Mouse (Mus musculus) lung, postnatal 25 days (tissue): ENCODE results near the gene Adamts4.
A peak's percentile ranks its signal among the peaks of the same experiment; 100 is the strongest.
"Not testable (repeated sequence)": the region's sequence is repeated elsewhere in the genome, so short reads cannot be mapped to it uniquely, and the experiment has no call there.

Experiments
- DNase-seq: peaks from one replicate; pipeline ENCODE4 v3.0.0; 2022; ENCODE audit warnings: low spot score

Adamts4 gene

DNA sequence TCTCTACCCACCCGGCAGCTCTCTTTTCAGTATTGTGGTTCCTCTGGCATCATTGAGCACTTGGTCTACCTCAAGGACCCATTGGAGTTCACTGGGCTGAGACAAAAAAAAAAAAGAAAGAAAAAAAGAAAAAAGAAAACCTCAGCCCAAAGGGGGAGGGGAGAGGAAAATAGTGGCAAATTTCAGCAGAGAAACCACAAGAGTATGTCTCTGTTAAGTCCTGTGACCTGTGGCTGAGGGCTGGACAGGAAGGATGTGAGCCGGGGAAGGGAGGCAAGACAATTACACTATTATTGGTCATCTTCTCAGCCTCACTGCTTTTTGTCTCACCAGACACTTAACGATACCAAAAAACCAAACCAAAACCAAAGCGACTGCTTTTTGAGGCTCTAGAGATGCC lies 18.4 kb upstream of the Adamts4 start:
- no peak for DNase-seq

DNA sequence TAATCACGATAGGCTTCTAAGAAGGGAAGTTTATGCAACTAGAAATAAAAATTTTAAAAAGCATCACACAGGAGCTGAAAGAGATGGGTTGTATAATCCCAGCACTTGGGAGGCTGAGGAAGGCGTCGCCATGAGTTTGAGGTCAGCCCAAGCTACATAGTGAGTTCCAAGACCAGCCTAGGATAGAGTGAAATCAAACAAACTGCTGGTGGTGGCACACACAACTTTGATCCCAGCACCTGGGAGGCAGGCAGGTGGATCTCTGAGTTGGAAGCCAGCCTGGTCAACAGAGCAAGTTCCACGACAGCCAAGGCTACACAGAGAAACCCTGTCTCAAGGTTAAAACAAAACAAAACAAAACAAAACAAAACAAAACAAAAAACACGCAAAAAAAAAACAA lies 17.9 kb upstream of the Adamts4 start:
- DNase-seq, result no peak

DNA sequence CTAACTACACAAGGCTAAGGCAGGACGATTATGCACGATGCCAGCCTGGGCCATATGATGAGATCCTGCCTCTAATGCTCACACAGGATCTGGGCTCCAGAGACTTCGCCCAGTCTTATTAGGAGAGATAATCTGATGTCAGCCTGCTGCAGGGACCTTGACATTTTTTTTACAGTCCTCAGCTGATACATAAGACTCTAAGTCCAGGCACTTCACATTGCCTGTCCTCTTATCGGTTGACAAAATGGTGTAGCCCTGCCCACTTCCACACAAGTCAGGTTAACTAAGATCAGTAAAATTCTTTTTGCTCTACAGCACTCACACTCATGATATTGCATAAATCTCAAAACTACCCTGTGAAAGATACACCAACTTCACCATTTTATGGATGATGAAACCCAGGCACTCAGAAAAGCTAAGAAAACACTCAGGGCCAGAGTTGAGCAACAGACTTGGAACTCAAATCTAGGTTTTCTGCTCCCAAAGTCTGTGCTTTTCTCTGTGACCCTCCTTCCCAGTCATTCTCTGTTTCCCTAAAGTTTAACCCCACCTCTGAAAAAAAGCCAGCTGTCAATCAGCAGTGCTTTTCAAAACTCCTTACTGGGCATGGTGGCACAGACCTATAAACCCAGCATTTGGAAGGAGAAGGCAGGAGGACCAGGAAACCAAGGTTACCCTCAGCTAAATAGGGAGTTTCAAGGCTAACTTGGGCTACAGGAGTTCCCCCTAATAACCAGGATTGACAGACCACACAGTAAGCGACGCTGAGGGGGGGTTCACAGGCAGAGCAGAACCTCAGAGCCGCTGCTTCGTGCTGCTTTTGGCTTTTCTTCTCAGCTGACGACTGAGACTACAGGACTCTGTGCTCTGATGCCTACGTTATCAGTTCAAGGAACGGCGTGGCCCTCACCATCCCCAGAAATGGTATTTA lies 17.2 kb upstream of the Adamts4 start:
- DNase-seq, result peak; percentile 72

DNA sequence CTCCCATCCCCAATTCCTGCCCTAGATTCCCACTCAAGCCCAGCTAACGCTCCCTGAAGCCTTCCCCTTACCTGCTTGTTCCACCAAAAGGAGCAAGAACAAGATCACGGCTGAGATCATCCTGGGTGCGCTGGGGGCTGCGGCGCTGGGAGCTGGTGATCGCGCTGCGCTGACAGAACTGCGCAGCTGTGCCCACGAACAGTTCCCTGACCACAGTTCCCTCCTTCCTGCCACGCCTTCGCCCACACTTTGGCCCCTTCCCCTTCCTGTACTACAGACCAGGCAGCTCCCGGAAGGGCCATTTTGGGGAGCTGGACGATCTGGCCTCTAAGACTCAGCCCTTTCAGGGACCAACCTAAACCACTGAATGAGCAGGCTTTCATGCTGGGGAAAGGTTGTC lies 16.1 kb upstream of the Adamts4 start, which contains the start of gene Fcer1g:
Gene Fcer1g (minus strand): TSS at position 240 of the 400 bp plus-strand sequence.
- DNase-seq, result peak; percentile 51

DNA sequence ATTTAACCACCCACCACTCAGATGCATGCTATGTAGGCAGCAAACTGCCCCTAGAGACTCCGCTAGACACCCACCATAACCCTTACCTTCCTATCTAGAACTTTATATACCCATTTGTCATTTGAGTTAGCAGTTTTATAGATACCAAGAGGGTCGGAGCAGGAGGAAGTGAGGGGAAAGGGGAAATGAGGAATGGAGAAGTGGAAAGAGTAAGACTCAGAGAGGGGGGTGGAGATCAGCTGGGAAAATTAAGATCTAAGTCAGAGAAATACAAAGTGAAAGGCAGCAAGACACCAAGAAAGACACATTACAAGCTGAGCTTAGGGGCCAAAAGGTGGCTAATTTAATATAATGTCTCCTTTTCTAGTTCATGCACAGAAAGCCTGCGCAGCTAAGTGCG lies 15.7 kb upstream of the Adamts4 start:
- no peak for DNase-seq

DNA sequence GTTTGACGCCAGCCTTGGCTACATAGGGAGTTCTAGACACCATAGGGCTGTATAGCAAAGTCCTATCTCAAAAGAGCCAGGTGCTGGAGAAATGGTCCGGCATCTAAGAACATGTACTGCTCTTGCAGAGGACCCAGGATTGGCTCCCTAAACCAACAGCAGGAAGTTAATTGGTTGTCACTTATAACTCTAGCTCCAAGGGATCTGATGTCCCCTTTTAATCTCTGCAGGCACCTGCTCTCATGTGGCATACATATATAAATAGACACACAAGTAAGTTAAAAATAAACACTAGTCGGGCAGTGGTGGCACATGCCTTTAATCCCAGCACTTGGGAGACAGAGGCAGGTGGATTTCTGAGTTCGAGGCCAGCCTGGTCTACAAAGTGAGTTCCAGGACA lies 14.4 kb upstream of the Adamts4 start:
- DNase-seq, result no peak

DNA sequence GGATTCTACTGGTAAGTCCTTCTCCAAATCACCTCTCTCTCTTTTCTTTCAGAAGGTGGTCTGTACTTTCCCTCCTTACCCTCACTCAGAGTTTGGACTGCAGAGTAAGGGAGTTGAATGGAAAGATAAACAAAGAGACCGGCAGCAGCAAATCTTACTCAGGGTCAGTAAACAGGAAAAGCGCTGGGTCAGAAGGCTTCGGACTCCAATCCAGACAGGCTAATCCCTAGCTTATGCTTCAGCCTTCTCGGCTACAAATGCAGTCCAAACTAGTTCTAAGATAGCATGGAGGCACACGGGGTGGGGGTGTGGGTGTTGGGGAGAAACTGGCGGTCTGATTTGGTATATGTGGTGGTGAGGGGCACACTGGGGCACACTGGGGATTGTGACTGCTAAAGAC lies 12.8 kb upstream of the Adamts4 start:
- no peak for DNase-seq

DNA sequence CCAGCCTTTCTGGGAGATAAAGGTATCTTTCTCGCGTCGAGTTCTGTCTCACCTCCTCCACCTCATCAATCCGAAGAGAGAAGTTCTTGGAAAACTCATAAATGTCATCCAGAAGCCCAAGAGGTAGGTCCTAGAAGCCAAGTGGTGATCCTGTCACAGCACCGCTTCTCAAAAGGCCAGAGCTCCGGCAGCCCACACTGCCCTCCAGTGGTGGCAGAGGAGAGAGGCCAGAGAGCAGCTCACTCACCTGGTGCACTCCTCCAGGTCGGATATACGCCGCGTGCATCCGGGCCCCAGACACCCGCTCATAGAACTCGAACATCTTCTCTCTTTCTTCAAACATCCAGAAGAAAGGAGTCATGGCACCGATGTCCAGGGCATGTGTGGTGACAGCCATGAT lies 11.8 kb upstream of the Adamts4 start:
- peak; percentile 67 for DNase-seq

DNA sequence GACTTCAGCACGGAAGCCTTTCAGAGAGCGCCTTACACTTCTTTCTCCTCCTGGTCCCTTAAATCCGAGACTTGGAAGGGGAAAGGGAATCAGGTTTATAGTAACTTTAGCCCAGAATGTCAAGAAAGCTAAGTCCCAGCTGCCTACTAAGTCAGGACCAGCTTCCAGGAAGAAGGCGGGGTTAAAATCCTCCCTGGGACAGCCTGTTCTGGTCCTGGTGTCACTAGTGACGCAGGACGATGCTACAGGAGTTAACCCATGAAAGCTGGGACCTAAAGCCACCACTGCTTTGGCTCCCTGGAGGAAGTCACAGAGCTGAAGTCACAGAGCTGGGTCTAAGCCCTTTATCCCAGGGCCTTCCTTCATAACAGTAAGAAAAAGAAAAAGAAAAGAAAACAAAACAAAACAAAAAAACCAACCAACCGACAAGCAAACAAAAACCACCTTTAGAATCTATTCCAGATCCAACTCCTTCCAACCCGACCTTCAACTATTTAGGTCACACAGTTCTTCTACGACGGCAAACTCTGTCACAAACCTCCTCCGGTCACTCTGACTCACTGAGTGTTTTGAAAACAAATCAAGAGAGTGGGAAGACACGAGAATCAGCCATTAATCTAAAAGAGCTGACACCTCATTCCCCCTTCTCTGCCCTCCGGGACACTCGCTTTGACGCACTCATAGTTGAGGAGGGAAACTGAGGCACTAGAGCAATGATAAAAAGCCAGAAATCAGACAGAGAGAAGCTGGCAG lies 10.1 kb upstream of the Adamts4 start:
- peak; percentile 60 for DNase-seq

DNA sequence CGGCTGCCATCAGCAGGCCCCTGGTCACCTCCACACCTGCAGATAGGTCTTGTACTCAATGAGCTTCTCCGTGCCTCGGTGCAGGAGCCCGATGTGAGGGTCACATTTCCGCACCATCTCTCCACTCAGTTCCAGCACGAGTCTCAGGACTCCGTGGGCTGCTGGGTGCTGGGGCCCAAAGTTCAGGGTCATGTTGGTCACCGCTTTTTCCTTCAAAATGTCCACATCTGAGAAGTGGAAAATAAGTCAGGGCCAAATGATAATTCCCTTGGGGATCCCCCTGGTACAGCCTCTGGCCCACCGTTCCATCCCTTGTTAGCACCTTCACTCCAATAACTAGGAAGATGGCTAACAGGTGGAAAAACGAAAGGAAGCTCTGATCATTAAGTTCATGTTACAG lies 9.3 kb upstream of the Adamts4 start:
- no peak for DNase-seq

DNA sequence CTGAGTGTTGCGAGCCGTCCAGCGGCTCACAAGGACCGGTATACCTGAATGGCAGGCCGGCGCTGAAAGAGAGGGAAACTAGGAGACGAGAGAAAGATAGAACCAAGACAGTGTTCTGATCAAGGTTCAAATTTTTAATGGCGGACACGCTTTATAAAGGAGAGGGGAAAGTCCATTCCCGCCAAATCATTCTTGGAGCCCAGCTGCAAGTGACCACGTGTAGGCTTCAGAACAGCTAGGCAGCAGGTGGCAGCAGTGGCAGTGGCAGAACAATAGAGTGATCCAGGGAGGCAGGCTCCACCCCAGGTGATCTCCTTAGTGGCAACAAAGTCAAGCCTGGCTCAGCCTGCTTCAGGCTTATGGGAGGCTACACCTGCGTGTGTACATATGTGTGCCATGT lies 8.3 kb upstream of the Adamts4 start:
- not testable (repeated sequence) for DNase-seq

DNA sequence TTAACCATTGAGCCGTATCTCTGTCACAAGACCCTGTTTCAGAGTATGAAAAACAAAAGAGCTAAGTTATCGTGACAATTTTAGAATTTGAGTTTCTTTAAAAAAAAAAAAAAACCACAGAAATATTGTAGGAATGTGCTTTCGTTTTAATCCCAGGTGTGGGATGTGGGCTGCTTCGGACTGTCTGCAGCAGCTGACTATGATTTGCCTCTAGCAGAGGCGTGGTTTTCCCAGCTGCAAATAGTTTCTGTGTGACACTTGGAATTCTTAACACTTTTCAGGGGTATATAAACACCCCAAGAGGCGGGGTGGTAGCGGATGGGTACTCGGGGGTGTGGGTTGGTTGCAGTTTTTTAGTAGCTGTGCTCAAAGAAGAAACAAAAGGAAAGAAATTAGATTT lies 4.9 kb upstream of the Adamts4 start:
- no peak for DNase-seq

DNA sequence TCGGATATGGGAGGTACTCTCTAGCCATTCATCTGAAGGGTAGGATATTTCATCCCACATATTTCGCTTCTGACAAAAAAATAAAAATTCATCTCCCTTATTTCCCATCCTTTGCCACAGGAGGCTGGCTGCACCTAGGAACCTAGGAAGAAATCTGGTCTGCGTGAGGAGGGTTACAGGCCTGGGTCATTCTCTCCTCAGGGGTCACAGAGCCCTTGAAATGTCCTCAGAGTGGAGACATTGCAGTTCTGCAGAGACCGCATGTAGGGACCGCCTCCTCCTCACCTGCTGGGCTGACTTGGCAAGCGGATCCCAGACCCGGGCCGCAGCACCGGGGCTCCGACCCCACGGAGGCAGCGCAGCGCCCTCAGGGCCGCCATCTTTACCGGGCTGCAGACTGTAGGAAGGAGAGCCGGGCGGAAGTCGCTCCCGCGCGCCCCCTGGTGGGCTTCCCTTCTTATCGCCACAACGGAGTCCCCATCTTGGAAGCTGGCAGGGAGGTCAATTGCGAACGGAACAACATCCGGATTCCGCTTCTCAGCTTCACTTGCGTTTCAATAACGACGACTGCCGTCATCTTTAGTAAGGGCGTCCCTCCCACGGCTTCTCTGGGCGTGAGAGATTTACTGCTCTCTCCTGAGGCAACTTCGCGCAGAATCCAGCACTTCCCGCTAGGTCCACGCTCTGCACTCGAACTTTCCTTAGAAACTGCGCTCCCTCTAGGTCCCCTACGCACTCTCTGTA lies 3.3 kb upstream of the Adamts4 start:
- DNase-seq, result peak; percentile 99

DNA sequence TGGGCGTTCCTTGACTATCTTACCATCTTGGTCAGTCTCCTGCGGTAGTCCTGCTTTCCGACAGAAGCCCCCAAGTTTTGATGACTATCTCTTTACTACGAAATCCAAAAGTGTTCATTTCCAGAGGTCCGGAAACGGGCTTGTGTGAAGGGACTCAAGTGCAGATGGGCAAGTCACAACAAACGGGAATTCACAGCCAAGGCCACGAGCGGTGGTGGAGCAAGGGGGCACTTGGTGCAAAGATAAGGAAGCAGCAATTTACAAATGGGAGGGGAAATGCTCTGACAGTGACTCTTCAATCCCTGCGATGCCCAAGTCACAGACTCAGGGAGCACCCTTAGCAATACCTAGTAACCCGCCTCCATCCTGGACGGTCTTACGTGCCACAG lies 2.8 kb upstream of the Adamts4 start:
- DNase-seq, result no peak

DNA sequence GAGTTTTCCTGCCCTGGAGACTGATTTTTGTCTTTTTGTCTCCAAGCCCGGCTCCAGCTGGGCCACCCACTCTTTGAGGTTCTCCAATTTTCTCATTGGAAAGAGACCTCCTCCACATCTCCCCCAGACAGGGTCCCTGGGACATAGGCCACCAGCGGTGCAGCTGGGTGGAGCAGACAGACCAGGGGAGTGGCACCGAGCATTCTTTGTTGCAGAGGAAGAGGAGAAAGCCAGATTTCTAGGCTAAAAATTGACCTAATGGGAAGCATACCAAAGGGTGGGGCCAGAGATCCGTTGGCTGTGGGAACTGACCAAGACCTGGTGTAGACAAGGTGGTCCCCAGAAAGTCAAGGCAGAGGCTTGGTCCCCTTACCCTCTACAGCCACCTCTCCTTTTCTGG lies 2.3 kb upstream of the Adamts4 start:
- no peak for DNase-seq

DNA sequence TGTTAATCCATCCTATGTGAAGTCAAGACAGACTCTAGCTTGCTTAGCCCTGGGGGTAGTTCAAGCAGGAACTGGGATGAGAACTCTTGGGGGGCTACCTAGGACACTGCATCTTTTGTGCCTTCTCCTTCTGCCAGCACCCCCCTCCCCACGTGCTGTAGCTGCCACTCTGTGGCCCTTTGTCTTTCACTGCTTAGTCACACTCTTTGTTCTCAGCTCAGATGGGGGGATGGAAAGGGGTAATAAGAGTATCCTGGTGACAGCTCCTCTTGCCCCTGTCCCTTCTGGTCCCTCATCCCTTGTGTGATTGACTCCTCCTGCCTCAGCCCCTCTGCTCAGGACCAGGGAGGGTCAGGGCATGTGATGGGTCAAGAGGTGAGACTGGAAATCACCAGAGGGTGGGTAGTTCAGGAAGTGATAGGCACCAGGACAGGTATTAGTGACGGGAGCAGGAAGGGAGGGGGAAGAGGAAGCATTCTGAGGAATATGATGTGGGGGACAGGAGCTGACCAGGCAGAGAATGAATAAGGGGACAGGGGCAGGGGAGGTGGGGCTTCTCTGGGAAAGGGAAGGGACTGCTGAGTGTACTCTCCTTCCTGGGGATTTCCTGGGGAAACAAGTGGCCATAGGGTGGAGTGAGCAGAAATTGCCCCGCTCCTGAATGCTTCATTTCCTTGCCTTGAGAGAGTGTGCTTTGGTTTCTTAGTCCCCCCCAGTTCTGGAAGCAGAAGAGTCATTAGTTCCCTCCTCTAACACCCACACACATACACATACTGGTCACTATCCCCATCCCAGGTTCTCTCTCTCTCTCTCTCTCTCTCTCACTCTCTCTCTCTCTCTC lies 1.6 kb upstream of the Adamts4 start:
- no peak for DNase-seq

DNA sequence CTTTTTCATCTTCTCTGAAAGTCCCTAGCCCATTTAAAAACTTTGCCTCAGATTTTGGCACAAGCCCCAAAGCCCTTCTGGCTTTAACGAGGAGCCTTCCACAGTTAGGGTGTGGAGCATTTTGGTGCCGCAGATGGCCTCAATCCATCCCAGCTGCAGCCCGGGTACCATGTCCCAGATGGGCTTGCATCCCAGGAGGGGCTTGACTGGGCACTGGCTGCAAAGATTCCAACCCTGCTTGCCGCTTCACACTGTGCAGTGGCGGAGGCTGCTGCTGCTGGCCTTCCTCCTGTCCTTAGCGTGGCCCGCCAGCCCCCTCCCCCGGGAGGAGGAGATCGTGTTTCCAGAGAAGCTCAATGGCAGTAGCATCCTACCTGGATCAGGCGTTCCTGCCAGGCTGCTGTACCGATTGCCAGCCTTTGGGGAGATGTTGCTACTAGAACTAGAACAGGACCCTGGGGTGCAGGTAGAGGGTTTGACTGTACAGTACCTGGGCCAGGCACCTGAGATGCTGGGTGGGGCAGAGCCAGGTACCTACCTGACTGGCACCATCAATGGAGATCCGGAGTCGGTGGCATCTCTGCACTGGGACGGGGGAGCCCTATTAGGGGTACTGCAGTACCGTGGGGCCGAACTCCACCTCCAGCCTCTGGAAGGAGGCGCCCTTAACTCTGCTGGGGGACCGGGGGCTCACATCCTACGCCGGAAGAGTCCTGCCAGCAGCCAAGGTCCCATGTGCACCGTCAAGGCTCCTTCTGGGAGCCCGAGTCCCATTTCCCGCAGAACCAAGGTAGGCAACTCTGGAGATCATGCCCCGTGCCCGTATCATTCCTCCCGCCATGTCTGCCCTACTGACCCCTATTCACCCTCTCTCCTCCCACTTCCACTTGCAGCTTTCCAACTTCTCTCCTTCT lies 716 bp downstream of the Adamts4 start, which contains the start of gene Ndufs2:
Gene Ndufs2 (minus strand): TSS at position 709 of the 914 bp plus-strand sequence.
- DNase-seq, result no peak

DNA sequence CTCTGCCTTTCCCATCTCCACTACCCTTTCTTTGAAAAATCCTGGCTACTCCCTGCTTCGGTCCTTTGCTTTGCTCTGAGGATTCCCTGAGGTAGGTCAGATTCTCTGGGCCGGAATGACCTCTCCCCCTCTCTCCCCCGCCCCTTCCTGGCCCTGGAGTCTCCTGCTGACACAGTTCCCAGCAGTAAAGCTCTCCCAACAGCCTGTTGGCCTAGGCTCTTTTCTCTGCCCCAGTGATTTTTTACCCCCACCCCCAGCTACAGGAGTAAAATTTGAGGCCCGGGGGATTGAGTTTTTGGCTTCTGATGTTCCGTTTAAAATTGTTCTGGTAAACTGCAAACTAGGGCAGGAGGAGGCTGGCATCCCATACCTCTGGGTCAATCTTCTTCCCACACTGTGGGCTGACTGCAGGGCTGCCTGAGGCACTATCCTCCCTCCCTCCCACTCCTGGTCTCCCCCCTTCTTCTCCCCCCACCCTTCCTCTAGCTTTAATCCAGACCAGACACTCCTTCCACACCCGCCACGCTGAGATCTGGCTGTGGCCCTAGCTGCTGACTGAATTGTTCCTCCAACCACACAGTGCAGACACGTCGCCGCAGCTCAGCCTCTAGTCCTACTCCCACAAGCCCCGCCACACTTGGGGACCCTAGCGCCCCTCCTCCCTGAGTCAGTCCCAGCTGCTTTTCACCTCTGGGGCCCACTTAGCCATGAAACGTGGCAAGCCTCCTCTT lies 1.5 kb downstream of the Adamts4 start:
- DNase-seq, result no peak

DNA sequence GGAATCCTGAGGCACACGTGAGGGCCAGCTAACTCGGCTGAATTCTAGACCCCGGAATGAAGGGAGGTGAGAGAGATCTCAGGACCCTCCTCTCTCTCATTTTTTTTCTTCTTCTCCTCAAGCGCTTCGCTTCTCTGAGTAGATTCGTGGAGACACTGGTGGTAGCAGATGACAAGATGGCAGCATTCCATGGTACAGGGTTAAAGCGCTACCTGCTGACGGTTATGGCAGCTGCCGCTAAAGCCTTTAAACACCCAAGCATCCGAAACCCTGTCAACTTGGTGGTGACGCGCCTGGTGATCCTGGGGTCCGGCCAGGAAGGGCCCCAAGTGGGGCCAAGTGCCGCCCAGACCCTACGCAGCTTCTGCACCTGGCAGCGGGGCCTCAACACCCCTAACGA lies 2.2 kb downstream of the Adamts4 start:
- no peak for DNase-seq
